Mouse (Mus musculus) myocyte (in vitro differentiated cells): Measurements from ENCODE around the gene Ndufaf7.

Source experiments
- CEBPB ChIP-seq: IDR thresholded peaks from 2 replicates; pipeline ENCODE4 v1.6.1; 2011; ENCODE audit warnings: mild to moderate bottlenecking, moderate library complexity; ENCODE audit not compliant: poor library complexity, insufficient read depth, severe bottlenecking
- E2F4 ChIP-seq: IDR thresholded peaks from one replicate; pipeline ENCODE4 v1.6.1; 2011; ENCODE audit warnings: mild to moderate bottlenecking, control low read depth, moderate library complexity; ENCODE audit not compliant: insufficient read depth
- MAX ChIP-seq: IDR thresholded peaks from one replicate; pipeline ENCODE4 v1.6.1; 2011; ENCODE audit warnings: low read depth, mild to moderate bottlenecking, control low read depth
- POLR2A ChIP-seq: IDR thresholded peaks from one replicate; pipeline ENCODE4 v1.6.1; 2011; ENCODE audit warnings: low read depth, mild to moderate bottlenecking, control low read depth, moderate library complexity; ENCODE audit not compliant: insufficient read length
- SRF ChIP-seq: IDR thresholded peaks from one replicate; pipeline ENCODE4 v1.6.1; 2011; ENCODE audit warnings: low read depth; ENCODE audit not compliant: control insufficient read depth, insufficient read length
- TCF12 ChIP-seq: IDR thresholded peaks from one replicate; pipeline ENCODE4 v1.6.1; 2011; ENCODE audit warnings: mild to moderate bottlenecking, control low read depth; ENCODE audit not compliant: poor library complexity, insufficient read depth, severe bottlenecking
- TCF3 ChIP-seq: IDR thresholded peaks from one replicate; pipeline ENCODE4 v1.6.1; 2011; ENCODE audit warnings: low read depth, control low read depth; ENCODE audit not compliant: insufficient read length
- USF1 ChIP-seq: IDR thresholded peaks from one replicate; pipeline ENCODE4 v1.6.1; 2011; ENCODE audit warnings: low read depth, mild to moderate bottlenecking, control low read depth, moderate library complexity

- TF ChIP-seq SRF (no peak), POLR2A (peak; percentile 92), TCF3 (no peak), CEBPB (no peak), USF1 (peak; percentile 30), MAX (no peak), TCF12 (no peak), E2F4 (no peak)
Measured at GRCm38 (mm10) chr17:78936466-78937228, at the start of gene Ndufaf7, which contains the start of gene Cebpz.
